Mouse (Mus musculus): Measurements from ENCODE around the gene Sugp2. TPM values are rescaled to one million over a fixed set of nuclear protein-coding genes. Genes with fewer than 3 reads are reported as not detected.
"Not testable (repeated sequence)": the region's sequence is repeated elsewhere in the genome, so short reads cannot be mapped to it uniquely, and the experiment has no call there.

Gene Sugp2
- total RNA-seq (2015) (32.2 and 53.8 TPM in 2 replicates), total RNA-seq (2017) (44.2 and 45.7 TPM in 2 replicates)

DNA sequence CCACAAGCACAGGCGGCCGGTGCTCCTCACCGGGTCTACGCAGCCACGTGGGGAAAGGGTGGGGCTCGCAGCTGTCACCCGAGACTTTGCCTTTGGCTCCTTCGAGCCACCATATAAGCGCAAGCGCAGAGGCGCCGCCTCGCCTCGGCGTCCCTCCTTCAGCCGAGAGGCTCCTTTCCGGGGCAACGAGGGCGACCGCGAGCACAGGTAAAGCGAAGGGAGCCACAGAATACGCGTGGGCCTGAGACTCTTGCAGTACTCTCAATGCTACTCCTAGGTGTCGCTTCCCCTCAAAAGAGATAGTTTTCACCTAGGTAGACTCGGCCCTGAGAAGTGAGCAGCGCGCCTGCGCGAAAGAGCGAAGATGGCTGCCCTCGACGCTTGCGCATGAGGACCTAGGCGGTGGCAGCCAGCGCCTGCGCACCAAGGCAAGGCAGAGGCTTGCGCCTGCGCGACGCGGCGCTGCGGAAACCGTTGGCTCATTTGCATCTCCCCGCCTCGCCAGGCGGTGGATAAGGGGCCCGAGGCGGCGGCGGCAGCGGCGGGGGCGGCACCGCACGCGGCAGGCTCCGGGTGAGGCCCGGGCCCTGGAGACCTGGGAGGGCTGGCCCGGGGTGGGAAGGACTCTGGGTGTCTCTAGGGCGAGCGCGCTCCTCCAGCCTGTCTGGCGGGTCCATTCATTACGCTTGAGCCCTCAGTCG lies at the start of gene Sugp2, which contains the start of gene Armc6:
Gene Sugp2 (plus strand): TSS at position 147 of the 701 bp plus-strand sequence.
Gene Armc6 (minus strand): TSS at position 387 of the 701 bp plus-strand sequence.
- peak; percentile 87 for ATAC-seq (replicated peaks; ENCODE audit: poor library complexity)

DNA sequence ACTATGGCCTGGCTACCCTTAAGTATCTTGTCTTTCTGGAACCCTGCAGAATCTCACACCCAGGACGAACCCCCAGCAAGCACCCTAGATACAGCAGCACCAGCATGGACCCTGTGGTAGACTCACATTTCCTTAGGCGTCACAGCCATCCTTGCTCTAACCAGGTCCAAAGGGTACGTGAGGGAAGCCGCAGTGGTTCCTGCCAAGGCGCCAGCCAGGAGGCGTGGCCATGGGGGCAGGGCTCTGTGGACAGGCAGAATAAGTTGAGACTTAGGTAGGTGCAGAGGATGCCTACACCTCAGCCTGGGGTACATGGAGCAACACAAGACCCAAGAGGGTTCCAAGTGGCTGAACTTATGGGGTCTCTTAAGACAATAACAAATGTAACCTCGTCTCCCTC lies 45.3 kb upstream of the Sugp2 start:
- 0 out of 2 replicates have a peak, but pooled peaks have one; percentile 23 for ATAC-seq (replicated peaks; ENCODE audit: poor library complexity)

DNA sequence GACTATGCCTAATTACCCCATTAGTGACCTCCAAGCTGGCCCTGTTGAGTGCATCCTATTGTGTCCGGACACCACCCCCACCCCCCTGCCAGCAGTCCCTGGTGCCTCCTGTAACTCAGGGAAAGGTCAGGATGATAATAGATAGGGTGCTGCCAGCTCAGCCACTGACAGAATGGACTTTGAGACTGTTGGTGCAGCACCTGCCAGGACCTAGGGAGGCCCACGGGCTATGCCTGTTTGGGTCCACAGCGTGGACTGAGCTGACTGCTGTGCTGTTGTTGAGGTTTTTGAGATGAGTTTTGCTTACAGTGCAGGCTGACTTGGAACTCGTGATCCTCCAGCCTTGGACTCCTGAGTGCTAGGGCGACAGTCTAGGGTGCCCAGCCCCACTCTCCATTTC lies 40.8 kb upstream of the Sugp2 start:
- no peak for ATAC-seq (replicated peaks; ENCODE audit: poor library complexity)

DNA sequence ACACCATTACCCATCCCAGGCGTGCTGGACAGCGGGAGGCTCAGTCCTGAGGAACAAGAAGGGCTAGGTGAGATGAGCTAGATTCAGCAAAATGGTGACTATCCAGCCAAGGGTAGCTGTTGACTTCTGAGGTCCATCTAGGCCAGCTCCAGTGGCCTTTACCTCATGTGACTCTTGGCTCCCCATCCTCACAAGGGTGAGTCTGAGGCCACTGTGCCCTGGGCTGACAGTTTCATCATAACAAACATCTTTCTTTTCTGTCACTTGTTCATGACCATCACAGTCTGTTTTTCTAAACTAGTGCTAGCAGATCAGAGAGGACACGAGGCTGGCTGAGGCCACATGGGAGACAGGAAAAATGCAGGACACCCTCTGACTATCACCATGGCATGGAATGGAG lies 39.8 kb upstream of the Sugp2 start:
- ATAC-seq (replicated peaks; ENCODE audit: poor library complexity): no peak

DNA sequence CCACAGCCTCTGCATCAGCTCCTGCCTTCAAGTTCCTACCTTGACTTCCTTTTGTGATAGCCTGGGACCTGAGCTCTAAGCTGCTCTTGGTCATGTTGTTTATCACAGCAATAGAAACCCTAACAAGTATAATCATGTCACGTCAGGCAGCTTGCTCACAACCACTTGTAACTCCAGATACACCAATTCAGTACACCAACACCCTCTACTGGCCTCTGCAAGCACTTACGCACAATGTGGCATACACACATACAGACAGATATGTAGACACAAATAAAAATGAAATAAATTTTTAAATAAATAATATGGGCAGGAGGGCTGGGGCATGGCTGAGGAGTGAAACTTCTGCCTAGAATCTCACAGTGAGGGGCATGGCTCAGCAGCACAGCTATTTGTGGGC lies 38.3 kb upstream of the Sugp2 start:
- peak; percentile 60 for ATAC-seq (replicated peaks; ENCODE audit: poor library complexity)

DNA sequence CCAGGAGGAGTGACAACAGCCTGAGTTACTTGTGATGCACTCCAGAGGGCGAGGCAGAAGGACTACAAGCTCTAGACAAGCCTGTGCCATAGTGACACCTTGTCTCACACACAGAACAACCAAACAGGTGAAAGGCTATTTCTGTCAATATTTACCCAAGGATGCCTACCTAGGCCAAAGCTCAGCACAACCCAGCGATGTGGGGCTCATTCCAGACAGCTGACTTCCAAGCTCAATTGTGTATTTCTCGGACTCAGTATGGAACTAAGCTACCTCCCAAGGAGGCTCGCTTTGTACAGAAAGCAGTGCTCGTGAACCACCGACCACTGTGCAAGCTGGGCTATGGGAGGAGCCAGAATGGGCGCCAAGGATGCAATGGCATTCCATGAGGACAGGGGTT lies 36.4 kb upstream of the Sugp2 start:
- ATAC-seq (replicated peaks; ENCODE audit: poor library complexity): no peak

DNA sequence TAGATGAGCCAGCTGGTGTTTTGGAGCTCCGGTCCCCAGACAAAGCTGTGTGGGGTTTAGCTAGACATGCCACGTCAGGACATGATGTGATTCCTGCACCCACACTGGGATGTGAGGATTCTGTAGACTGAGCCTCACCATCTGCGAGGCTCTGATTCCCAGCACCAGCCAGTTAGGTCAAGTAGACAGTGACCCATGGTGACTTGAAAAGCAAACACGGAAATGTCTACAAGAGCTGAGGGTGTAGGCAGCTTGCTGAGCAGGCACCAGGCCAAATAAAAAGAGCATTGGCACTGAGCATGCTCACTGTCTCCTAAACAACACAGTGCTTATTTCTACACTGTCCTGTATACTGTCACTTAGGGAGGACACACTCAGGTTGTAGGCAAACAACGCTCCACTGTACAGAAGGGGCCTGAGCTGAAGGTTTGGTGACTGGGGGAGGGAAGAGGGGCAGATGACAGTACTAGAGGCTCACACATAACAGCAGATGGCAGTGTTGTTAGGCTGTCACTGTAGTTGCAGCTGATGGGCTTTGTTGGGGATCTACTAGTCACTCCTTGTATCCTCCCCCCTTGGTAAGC lies 33.8 kb upstream of the Sugp2 start:
- peak; percentile 67 for ATAC-seq (replicated peaks; ENCODE audit: poor library complexity)

DNA sequence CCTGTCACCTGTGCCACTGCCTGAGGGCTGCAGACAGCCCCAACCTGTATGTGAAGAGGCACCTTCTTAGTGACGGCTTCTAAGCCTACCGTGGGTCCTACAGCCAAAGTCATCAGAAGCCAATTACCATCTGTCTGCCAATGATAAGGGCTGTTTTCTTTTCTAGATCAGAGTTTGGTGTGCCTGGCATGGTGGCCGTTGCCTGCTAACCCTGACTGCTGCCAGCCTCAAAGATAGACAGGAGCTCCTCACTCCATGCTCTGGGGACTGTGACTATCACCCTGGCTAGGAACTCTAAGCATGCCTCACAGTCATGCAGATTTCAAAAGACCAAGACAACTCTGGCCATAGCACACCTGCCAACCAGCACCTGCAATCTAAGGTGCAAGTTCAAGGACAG lies 32.6 kb upstream of the Sugp2 start:
- peak; percentile 92 for ATAC-seq (replicated peaks; ENCODE audit: poor library complexity)

DNA sequence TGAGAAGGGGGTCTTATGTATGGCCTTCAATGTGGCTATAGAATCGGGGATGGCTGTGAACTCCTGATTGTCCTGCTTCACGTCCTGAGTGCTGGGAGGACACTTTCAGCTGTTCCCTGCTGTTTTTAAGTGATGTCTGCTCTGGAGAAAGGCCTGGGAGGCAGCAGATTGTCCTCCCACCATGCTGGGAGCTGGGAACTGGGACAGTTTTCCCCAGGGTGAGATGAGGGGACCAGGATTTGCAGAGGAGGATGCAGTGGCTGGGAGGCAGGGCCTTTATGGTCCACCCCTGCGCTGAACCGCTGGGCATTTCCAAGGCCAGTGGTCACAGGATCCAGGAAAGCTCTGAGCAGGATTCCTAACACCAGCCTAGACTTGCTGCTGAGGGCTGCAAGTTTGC lies 31.0 kb upstream of the Sugp2 start:
- ATAC-seq (replicated peaks; ENCODE audit: poor library complexity): no peak

DNA sequence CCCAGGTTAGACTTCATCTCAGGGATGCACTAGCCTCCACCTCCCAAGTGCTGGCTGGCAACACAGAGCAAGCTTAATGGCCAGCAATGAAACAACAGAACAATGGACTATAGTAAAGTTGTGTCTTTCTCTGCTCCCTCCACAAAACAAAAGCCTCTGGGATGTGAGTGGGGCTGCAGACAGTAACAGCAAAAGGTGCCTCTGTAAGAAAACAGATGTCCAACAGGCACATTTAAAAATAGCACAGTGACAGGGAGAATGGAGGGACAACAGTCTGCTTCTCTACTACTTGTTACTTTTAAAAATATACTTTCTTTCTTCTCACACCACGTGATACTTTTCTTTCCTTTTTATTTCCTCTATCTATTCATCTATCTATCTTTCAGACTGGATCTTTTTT lies 29.3 kb upstream of the Sugp2 start:
- ATAC-seq (replicated peaks; ENCODE audit: poor library complexity): no peak

DNA sequence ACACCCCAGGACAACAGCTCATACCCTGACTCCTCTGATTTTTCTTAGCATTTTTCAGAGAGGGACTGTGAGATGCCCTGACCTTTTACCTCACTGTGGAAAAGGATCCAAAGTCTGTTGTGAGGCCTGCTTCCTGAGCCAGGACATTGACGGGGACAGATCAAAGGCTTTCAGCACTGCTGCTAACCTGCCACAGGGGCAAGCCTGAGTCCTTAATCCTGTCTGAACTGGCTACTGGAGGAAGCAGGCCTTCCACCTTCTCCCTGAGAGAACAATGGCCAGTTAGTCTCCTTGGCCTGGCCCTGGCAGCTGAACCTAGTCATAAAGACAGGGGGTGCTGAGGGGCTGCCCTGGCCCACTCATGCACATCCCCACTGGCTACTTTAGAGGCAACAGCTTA lies 25.9 kb upstream of the Sugp2 start:
- ATAC-seq (replicated peaks; ENCODE audit: poor library complexity): no peak

DNA sequence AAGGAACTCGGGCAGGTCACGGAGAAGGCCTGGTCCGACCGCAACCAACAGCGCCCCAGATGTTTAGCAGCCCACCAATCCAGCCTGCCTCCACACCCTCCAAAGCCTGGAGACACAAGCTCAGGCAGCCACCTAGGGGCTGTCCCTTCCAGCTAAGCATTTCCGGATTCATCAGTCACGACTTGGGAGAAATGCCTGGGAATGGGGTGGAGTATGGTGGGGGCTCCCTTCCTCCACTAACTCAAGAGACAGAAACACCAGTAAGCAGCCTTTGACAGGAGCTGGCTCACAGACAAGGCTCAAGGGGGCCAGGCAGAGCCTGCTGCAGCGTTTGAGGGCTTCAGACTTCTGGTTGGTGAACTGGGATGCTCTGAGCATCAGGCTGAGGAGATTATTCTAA lies 23.5 kb upstream of the Sugp2 start:
- ATAC-seq (replicated peaks; ENCODE audit: poor library complexity): no peak

DNA sequence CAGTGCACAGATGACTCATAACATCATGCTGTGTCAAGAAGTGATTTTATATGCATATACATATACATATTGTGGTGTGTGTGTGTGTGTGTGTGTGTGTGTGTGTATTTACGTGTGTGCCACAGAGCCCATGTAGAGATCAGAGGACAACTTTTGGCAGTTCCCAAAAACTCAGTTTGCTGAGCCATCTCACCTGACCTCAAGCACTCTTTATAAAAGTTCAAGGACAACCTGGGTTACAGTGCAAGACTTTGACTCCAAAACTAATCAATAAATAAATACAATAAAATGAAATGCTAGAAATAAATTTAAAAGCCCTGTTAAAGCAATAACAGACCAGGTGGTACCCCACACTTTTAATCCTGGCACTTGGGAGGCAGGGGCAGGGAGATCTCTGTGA lies 22.8 kb upstream of the Sugp2 start:
- ATAC-seq (replicated peaks; ENCODE audit: poor library complexity): no peak

DNA sequence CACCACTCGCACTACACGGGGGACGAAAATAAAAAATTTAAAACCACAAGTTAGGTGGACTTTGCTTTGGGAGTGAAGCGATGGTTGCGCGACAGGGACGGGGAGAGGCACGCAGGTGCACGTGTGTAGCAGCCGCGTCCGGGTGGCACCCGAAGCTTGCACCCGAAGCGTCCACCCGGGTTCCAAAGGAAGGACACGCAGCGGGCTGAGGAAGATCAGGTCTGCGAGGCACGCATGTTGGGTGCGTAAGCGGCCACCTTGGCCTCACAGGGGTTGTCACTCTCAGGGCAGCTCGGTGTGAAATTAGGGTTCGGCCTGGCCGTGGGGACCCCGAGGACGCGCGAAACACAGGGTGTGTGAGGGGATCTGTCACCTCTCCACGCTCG lies 22.3 kb upstream of the Sugp2 start:
- ATAC-seq (replicated peaks; ENCODE audit: poor library complexity): no peak

DNA sequence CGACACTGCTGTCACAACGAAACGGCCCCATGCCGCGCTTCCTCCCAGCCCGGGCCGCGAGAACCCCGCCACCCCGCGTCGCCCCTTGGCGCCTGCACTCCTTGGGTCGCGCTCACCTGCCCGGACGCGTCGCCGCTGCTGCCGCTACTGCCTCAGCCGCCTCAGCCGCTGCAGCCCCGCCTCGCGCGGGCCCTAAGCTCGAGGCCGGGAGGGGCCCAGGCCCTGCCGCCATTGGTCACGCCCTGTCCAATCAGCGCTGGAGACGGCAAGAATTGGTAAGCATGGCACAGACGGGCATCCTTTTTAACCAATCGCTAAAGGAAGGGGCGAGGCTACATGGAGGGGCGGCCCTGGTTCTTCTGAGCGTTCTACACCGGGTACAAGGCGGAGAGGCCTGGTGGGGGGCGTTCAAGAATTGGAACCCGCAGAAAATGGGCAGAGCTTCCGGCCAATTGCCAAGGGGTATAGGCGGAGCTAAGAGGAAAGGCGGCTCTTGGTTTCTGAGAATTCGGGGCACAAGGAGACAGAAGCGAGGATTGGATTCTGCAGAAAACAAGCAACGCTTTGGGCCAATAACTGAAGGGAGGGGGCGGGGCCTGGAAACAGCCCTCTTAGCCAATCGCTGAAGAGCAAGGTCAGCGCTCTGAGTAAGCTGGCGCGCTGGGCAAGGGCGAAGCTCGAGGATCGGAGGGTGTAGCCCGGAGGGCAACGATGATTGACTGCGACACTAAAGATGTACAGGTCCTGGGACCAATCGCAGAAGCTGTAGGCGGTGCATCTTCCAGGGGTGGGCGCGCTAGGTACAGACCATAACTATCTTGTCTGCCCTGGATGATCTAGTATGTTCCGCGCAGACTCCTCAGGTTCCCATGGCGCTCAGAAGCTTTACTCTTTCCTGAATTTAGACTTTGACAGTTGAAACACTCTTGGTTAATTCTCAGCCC lies 21.6 kb upstream of the Sugp2 start, which contains the start of gene Slc25a42:
Gene Slc25a42 (minus strand): TSS at position 194 of the 944 bp plus-strand sequence.
- ATAC-seq (replicated peaks; ENCODE audit: poor library complexity): peak; percentile 84

DNA sequence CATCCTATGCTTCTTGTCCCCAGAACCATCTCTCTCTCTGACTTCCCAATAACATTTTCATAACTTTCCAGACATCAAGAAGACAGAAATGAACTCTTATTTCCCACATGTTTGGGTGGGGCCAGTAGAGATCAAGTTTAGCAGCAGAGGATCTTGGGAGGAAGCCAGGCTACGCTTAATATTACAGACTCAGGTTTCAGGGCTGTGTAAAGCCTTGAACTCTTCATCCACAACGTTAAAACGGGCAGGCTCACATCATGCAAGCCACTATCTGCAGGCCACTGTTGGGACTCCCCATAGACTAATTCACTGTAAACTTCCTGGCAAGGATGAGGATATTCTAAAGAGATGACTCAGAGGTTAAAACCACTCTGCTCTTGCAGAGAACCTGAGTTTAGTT lies 19.6 kb upstream of the Sugp2 start:
- ATAC-seq (replicated peaks; ENCODE audit: poor library complexity): no peak

DNA sequence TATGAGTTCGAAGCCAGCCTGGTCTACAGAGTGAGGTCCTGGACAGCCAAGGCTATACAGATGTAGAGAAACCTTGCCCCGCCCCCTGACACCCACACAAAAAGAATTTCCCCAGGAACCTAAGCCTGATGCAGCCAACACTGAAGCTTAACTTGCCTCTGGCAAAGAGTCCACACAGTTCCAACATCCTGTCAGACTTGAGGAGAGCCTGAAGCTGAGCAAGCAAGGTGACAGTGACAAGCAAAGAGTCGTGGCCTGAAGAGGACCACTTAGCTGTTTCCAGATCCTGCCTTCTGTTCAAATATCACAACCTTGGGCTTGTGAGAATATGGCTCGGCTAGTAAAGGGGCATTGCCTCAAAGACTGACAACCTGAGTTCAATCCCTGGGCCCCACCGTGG lies 18.9 kb upstream of the Sugp2 start:
- no peak for ATAC-seq (replicated peaks; ENCODE audit: poor library complexity)

DNA sequence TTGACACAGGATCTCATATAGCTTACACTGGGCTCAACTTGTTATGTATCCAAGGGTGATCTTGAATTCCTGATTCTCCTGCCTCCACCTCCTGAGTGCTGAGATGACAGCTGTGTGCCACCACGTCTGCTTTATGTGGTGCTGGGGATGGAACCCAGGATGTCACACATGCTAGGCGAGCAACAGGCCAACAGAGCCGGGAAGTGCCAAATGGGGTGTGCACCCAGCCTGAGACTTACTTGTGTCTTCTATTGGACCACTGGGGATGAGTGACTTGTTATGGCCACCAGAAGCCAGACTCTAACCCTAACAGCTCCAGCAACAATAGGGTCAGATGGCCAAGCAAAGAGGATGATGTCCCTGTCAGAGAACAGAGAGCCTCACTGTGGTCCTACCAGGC lies 17.9 kb upstream of the Sugp2 start:
- not testable (repeated sequence) for ATAC-seq (replicated peaks; ENCODE audit: poor library complexity)

DNA sequence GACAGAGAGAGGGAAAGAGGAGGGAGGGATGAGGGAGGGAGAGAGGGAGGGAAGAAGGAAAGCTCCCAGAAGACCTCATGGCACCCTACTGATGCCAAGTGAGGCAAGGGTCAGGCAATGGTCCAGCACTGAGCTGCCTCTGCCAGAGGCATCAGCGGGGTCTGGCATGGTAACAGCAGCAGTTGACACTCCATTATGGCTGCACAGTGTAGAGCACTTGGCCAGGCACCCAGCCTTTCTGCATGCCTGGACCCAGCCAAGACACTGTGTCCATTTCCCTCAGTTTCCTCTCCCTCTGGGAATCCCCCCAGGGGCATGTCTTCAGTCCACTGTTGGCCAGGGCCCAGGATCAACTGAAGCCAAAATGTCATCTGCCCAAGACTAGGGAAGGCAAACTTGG lies 17.5 kb upstream of the Sugp2 start:
- ATAC-seq (replicated peaks; ENCODE audit: poor library complexity): no peak

DNA sequence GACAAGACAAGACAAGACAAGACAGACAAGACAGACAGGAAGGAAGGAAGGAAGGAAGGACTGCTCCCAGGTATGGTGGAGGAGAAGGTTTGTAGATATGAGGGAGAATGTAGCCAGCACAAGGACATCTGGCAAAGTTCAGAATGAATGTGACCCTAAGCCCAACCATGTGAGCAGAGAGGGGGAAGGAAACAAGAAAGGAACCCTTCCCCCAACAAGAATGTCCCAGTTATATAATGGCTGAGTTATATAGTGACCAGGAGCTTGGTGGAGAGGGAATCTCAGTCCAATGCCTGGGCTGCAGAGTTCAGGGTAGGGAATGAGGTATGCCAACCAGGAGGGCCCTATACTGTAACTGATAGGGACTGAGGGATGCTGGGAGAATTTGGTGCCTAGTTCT lies 16.6 kb upstream of the Sugp2 start:
- ATAC-seq (replicated peaks; ENCODE audit: poor library complexity): no peak

DNA sequence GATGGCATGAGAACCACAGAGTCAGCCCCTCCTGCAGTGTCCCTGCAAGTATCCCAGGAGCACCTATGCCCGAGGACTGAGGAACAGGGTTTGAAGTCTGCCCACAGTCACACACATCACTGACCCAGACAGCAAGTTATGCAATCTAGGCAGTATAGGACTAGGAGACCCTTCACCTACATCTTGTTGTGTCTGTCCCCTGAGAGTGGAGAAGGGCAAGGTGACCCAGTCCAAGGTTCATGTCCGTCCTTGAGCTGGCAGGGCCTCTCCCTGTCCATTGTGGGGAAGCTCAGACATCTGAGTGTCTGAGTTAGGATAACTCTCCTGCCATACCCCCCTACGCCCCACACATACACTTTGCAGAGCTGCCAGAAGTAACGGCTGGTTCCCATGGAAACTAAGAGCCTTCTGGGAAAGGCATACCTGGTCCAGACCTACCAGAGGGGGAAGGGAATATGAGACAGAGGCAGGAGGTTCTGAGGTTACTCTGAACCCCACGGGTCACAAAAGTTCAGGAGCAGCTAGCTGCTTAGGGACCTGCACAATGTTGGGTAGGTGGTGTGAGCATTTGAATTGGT lies 14.8 kb upstream of the Sugp2 start:
- ATAC-seq (replicated peaks; ENCODE audit: poor library complexity): no peak

All from megakaryocyte progenitor cell, adult 5-6 weeks (primary cell).